Mouse (Mus musculus): ENCODE results near the gene Hsdl1.

- TF ChIP-seq MAX (IDR thresholded peaks at IDR 0.05) (no peak), CTCF (IDR thresholded peaks at IDR 0.05; ENCODE audit: control insufficient read depth, insufficient read depth, insufficient read length) (no peak), MYOD1 (IDR thresholded peaks at IDR 0.05; ENCODE audit: control insufficient read depth, insufficient read length, low read depth) (no peak), USF1 (IDR thresholded peaks at IDR 0.05; ENCODE audit: low read depth) (no peak), CEBPB (IDR thresholded peaks at IDR 0.05; ENCODE audit: low read depth) (no peak)
Observed at GRCm38 (mm10) chr8:119585901-119586300, 10.9 kb upstream of the Hsdl1 start.
